Mouse (Mus musculus): ENCODE data around the gene Dhodh. TPM values are rescaled to one million over a fixed set of nuclear protein-coding genes. Genes with fewer than 3 reads are reported as not detected.

Gene Dhodh
- 44.0 and 49.8 TPM in 2 replicates for polyA plus RNA-seq (2015; fragmentation: Nextera tagmentation; extraction: Ambion mirVana)

DNA sequence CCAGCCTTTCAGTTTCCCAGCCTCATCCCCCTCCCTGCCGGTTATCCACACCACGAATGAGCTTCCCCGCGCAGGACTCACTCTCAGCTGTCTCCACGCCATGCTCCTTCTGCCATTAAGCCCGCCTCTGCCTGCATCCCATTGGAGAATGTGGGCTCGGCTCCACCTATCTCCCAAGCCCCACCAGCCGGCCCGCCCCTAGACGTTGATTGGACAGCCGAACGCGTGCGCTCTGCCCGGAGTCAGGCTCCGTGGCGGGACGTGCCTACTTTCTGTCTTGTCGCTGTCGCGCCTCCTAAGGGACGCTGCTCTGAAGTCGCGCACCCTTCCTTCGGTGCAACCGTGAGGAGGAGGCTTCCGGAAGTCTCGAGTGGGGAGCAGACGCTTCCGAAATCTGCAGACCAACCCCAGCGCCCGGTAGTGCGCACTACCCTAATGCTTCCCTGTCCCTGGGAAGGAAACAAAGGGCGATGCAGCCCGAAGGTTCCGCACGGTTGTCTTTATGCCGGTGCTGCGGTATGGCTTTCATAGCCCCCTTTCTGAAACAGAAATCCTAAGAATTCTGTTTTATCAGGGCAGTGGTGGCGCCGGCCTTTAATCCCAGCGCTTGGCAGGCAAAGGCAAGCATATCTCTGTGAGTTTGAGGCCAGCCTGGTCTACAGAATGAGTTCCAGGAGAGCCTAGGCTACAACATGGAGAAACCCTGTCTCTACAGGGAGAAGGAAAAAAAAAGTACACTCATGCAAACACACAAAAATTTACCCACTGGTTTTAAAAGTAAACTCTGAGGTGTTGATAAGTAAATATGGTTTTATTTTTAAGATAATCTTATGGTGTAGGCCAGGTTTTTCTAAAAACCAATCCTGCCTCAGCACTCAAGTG lies at the start of gene Dhodh:
Dhodh (minus strand) TSS at position 403 of the 882 bp plus-strand sequence.
- Histone ChIP-seq H3K4me2 (replicated peaks) (peak within 1 kb of the TSS; percentile 74), H3K36me3 (peaks cover 7% of the 10 kb centered on the region; the same call in 1 of the 2 replicates), H3K27me3 (replicated peaks) (no peaks in the 10 kb centered on the region), H3K4me1 (replicated peaks) (peaks cover 9% of the 10 kb centered on the region), H3K4me3 (replicated peaks) (peak within 1 kb of the TSS; percentile 69), H3K27ac (peak within 1 kb of the TSS; percentile 99), H3K9ac (peak within 1 kb of the TSS; percentile 72), H3K9me3 (no peaks in the 10 kb centered on the region)
- peak; percentile 99 for ATAC-seq
- under 1% methylated on average over 42 of the region's 42 CpGs for WGBS

DNA sequence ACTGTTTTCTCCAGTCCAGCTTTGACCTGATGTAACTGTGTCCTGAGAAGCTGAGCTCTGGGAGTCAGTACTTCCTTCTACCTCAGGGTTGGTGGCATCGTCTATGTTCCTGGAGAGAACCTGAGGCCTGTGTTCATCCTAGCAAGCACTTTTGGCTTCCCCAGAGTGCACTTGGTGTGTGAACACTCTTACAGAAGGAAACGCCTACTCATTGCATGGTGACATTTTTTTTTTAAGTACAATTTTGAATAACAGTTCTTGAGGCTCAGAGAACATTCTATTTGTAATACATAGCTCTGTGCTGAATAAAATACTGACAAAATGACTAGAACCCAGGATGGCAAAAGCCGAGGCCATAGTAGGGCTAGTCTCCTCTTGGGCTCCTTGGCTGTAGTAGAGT lies 48.4 kb upstream of the Dhodh start:
- H3K4me3 ChIP-seq (replicated peaks), result no peak overlapping the region
- H3K9me3 ChIP-seq, result no peaks in the 10 kb centered on the region
- no peak overlapping the region for H3K27ac ChIP-seq
- no peak overlapping the region for H3K4me2 ChIP-seq (replicated peaks)
- no peaks in the 10 kb centered on the region for H3K36me3 ChIP-seq
- H3K4me1 ChIP-seq (replicated peaks), result no peaks in the 10 kb centered on the region
- no peak overlapping the region for H3K9ac ChIP-seq
- ATAC-seq, result no peak
- 85% methylated on average over 3 of the region's 3 CpGs for WGBS
- H3K27me3 ChIP-seq (replicated peaks), result no peaks in the 10 kb centered on the region

- no peak overlapping the region for H3K27ac ChIP-seq
- no peaks in the 10 kb centered on the region for H3K9me3 ChIP-seq
- H3K4me1 ChIP-seq (replicated peaks), result no peaks in the 10 kb centered on the region
- 76% methylated on average over 10 of the region's 10 CpGs for WGBS
- H3K9ac ChIP-seq, result no peak overlapping the region
- H3K27me3 ChIP-seq (replicated peaks), result no peaks in the 10 kb centered on the region
- no peak for ATAC-seq
- no peak overlapping the region for H3K4me3 ChIP-seq (replicated peaks)
- H3K4me2 ChIP-seq (replicated peaks), result no peak overlapping the region
- no peaks in the 10 kb centered on the region for H3K36me3 ChIP-seq
These were observed 42.3 kb upstream of the Dhodh start for GRCm38 (mm10) chr8:109650801-109651200.

GRCm38 (mm10) chr8:109648469-109648868 lies 40.0 kb upstream of the Dhodh start:
- Histone ChIP-seq H3K36me3 (no peaks in the 10 kb centered on the region), H3K27me3 (replicated peaks) (no peaks in the 10 kb centered on the region), H3K4me1 (replicated peaks) (no peaks in the 10 kb centered on the region), H3K9me3 (no peaks in the 10 kb centered on the region), H3K4me2 (replicated peaks) (no peak overlapping the region), H3K4me3 (replicated peaks) (no peak overlapping the region), H3K9ac (no peak overlapping the region), H3K27ac (no peak overlapping the region)
- 51% methylated on average over 7 of the region's 7 CpGs for WGBS
- ATAC-seq, result no peak

- Histone ChIP-seq H3K27me3 (replicated peaks) (no peaks in the 10 kb centered on the region), H3K27ac (no peak overlapping the region), H3K9ac (no peak overlapping the region), H3K36me3 (no peaks in the 10 kb centered on the region), H3K4me1 (replicated peaks) (no peaks in the 10 kb centered on the region), H3K9me3 (no peaks in the 10 kb centered on the region), H3K4me2 (replicated peaks) (no peak overlapping the region), H3K4me3 (replicated peaks) (no peak overlapping the region)
- 74% methylated on average over 11 of the region's 11 CpGs for WGBS
- no peak for ATAC-seq
These were observed 38.9 kb upstream of the Dhodh start for GRCm38 (mm10) chr8:109647331-109647730.

DNA sequence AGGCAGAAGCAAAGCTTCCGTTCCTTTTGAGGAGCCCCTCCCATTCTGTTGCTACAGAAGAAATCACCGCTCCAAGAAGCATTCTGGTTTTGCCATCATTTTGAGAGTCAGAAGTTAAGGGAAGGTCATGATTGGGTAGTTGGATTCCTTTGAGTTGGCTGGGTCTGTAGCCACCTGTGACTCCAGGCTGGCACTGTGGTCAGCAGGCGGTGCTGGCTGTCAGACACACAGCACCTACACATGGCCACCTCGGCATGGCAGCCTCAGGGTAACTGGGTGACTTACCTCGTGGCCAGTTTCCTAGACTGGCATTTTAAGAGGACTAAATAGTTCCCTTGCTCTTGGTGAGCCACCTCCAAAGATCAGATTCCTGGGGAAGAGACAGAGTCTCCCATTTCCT lies 32.8 kb upstream of the Dhodh start:
- no peak for ATAC-seq
- no peaks in the 10 kb centered on the region for H3K9me3 ChIP-seq
- no peak overlapping the region for H3K4me2 ChIP-seq (replicated peaks)
- H3K4me1 ChIP-seq (replicated peaks), result no peaks in the 10 kb centered on the region
- no peaks in the 10 kb centered on the region for H3K36me3 ChIP-seq
- no peak overlapping the region for H3K4me3 ChIP-seq (replicated peaks)
- no peak overlapping the region for H3K9ac ChIP-seq
- no peaks in the 10 kb centered on the region for H3K27me3 ChIP-seq (replicated peaks)
- 83% methylated on average over 5 of the region's 5 CpGs for WGBS
- H3K27ac ChIP-seq, result no peak overlapping the region

DNA sequence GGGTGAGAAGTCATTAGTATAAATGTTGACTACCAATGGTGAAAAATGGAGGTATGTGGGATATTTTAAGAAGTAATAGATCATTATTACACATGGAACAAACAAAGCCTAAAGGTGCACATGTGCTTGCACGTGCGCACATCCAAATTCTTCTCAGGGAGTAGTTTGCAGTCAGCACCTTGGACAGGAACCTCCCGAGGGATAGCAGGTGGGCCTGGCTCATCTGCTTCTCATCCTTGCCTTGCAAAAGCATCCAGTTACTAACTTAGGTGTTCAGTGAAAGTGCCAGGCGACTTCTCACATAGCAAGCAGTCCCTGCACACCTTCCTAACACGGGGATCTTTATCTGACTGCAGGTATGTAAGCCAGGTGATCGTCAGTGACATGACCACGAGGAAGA lies 31.9 kb upstream of the Dhodh start:
- H3K9ac ChIP-seq, result no peak overlapping the region
- ATAC-seq, result no peak
- H3K4me2 ChIP-seq (replicated peaks), result no peak overlapping the region
- no peaks in the 10 kb centered on the region for H3K9me3 ChIP-seq
- H3K27me3 ChIP-seq (replicated peaks), result no peaks in the 10 kb centered on the region
- no peak overlapping the region for H3K4me3 ChIP-seq (replicated peaks)
- no peaks in the 10 kb centered on the region for H3K36me3 ChIP-seq
- 55% methylated on average over 7 of the region's 7 CpGs for WGBS
- no peaks in the 10 kb centered on the region for H3K4me1 ChIP-seq (replicated peaks)
- H3K27ac ChIP-seq, result no peak overlapping the region

DNA sequence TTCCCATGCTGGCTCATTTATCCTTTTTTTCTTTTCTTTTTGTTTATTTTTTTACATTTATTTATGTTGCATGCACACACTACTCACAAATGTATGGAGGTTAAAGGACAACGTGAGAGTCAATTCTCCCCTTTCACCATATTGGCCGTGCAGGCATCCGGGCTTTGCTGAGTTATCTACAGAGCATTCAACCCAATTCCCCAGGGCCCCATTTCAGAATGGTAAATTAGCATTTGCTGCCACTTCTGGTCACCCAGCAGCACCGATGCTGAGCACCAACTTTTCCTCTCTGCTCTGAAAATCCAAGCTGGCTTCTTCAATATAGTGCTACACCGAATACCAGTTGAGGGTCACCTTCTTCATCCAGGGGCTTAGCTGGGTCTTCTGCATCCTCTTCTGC lies 30.4 kb upstream of the Dhodh start:
- H3K9ac ChIP-seq, result no peak overlapping the region
- H3K36me3 ChIP-seq, result no peaks in the 10 kb centered on the region
- H3K4me1 ChIP-seq (replicated peaks), result no peaks in the 10 kb centered on the region
- no peaks in the 10 kb centered on the region for H3K27me3 ChIP-seq (replicated peaks)
- H3K4me3 ChIP-seq (replicated peaks), result no peak overlapping the region
- no peaks in the 10 kb centered on the region for H3K9me3 ChIP-seq
- H3K4me2 ChIP-seq (replicated peaks), result no peak overlapping the region
- ATAC-seq, result no peak
- 76% methylated on average over 5 of the region's 5 CpGs for WGBS
- H3K27ac ChIP-seq, result no peak overlapping the region

DNA sequence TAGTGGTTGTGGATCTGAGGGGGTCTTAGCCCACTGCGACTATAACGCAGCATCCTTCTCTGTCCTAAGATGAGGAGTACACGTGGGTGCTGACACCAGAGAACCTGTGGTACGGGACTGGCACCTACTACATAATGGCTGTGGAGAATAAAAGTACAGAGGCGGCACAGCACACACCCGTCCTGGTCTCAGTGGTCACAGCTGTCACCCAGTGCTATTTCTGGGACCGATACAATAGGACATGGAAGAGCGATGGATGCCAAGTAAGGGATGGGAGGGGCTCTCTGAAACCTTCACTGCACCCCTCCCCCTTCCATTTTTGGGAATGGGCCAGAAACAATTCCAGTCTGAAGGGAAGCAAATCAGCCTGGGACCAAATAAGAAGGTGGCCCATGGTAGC lies 26.7 kb upstream of the Dhodh start:
- Histone ChIP-seq H3K36me3 (no peaks in the 10 kb centered on the region), H3K9me3 (no peaks in the 10 kb centered on the region), H3K9ac (no peak overlapping the region), H3K4me1 (replicated peaks) (no peaks in the 10 kb centered on the region), H3K27ac (no peak overlapping the region), H3K4me2 (replicated peaks) (no peak overlapping the region), H3K27me3 (replicated peaks) (no peaks in the 10 kb centered on the region), H3K4me3 (replicated peaks) (no peak overlapping the region)
- ATAC-seq, result no peak
- WGBS, result 90% methylated on average over 8 of the region's 8 CpGs

- 77% methylated on average over 5 of the region's 5 CpGs for WGBS
- no peak overlapping the region for H3K4me3 ChIP-seq (replicated peaks)
- ATAC-seq, result no peak
These were observed 24.0 kb upstream of the Dhodh start for GRCm38 (mm10) chr8:109632498-109632897.

DNA sequence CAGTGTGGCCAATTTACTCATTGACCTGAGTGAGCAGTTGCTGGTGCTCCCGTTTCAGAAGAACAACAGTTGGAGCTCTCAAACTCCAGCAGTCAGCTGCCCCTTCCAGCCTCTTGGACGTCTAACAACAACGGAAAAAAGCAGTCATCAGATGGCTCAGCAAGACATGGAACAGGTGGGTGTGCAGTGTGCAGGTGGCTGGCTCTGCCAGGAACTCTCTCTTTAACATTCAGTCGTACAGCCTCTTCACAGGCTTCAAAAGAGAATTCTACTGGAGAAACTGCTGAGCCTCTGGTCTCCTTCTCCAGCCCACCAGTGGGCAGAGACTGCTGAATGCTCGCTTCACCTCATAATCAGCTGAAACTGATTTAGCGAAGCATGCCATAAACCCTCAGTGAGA lies 20.2 kb upstream of the Dhodh start:
- H3K27ac ChIP-seq, result no peak overlapping the region
- ATAC-seq, result no peak
- H3K4me1 ChIP-seq (replicated peaks), result no peaks in the 10 kb centered on the region
- no peak overlapping the region for H3K4me3 ChIP-seq (replicated peaks)
- H3K9ac ChIP-seq, result no peak overlapping the region
- H3K9me3 ChIP-seq, result no peaks in the 10 kb centered on the region; the same call in 1 of the 2 replicates
- 65% methylated on average over 6 of the region's 6 CpGs for WGBS
- no peaks in the 10 kb centered on the region for H3K27me3 ChIP-seq (replicated peaks)
- H3K4me2 ChIP-seq (replicated peaks), result no peak overlapping the region
- H3K36me3 ChIP-seq, result no peaks in the 10 kb centered on the region

More at GRCm38 (mm10) chr8:109632498-109632897, 24.0 kb upstream of the Dhodh start:
- Histone ChIP-seq H3K9ac (no peak overlapping the region), H3K4me1 (replicated peaks) (no peaks in the 10 kb centered on the region), H3K36me3 (no peaks in the 10 kb centered on the region), H3K27ac (no peak overlapping the region), H3K27me3 (replicated peaks) (no peaks in the 10 kb centered on the region), H3K4me2 (replicated peaks) (no peak overlapping the region), H3K9me3 (no peaks in the 10 kb centered on the region)

GRCm38 (mm10) chr8:109615569-109615968 lies 7.1 kb upstream of the Dhodh start:
- ATAC-seq, result no peak
- Histone ChIP-seq H3K4me1 (replicated peaks) (no peaks in the 10 kb centered on the region), H3K9ac (no peak overlapping the region), H3K4me2 (replicated peaks) (no peak overlapping the region), H3K27me3 (replicated peaks) (no peaks in the 10 kb centered on the region), H3K9me3 (no peaks in the 10 kb centered on the region), H3K27ac (no peak overlapping the region), H3K4me3 (replicated peaks) (no peak overlapping the region), H3K36me3 (no peaks in the 10 kb centered on the region)
- 86% methylated on average over 3 of the region's 3 CpGs for WGBS

Data from intestine, embryonic 15.5 days (tissue).